Mouse (Mus musculus) lung, embryonic 14.5 days (tissue): ENCODE data around the gene Afp. TPM values are rescaled to one million over a fixed set of nuclear protein-coding genes. Genes with fewer than 3 reads are reported as not detected.
A peak's percentile ranks its signal among the peaks of the same experiment; 100 is the strongest.

Source experiments
- ATAC-seq: fragments of 200-750 bp; cut with Nextera tagmentation; 2 replicates; pipeline ENCODE4 v1.8.0; 2017; ENCODE audit warnings: mild to moderate bottlenecking, moderate TSS enrichment, moderate library complexity; ENCODE audit not compliant: insufficient read depth
- DNase-seq: peaks from one replicate; pipeline ENCODE4 v3.0.0-alpha.2; 2015
- H3K27ac ChIP-seq: fragments of 300-500 bp; sonication (generic); 2 replicates; pipeline ENCODE4 v1.5.1; 2014; ENCODE audit warnings: low read depth, mild to moderate bottlenecking, moderate library complexity
- H3K27me3 ChIP-seq: fragments of 300-500 bp; sonication (generic); 2 replicates; pipeline ENCODE4 v1.6.1; 2014; ENCODE audit warnings: low read length, control low read depth; ENCODE audit not compliant: insufficient read depth
- H3K36me3 ChIP-seq: fragments of 300-500 bp; sonication (generic); 2 replicates; pipeline ENCODE4 v1.6.1; 2014; ENCODE audit warnings: control low read depth; ENCODE audit not compliant: insufficient read depth
- H3K4me1 ChIP-seq: fragments of 300-500 bp; sonication (generic); 2 replicates; pipeline ENCODE4 v1.6.1; 2014; ENCODE audit warnings: antibody characterized with exemption, control low read depth; ENCODE audit not compliant: insufficient read depth
- H3K4me2 ChIP-seq: fragments of 300-500 bp; sonication (generic); 2 replicates; pipeline ENCODE4 v1.6.1; 2014; ENCODE audit warnings: mild to moderate bottlenecking
- H3K4me3 ChIP-seq: fragments of 300-500 bp; sonication (generic); 2 replicates; pipeline ENCODE4 v1.5.1; 2014; ENCODE audit warnings: low read depth, low read length
- H3K9ac ChIP-seq: fragments of 300-500 bp; sonication (generic); 2 replicates; pipeline ENCODE4 v1.6.1; 2014
- H3K9me3 ChIP-seq: fragments of 300-500 bp; sonication (generic); 2 replicates; pipeline ENCODE4 v1.6.1; 2016; ENCODE audit warnings: low read depth, low read length, control low read depth
- CTCF ChIP-seq: IDR thresholded peaks from 2 replicates; pipeline ENCODE4 v1.5.1; 2016; ENCODE audit warnings: antibody characterized with exemption, low read depth
- WGBS: fragments of 180-500 bp; shearing (Covaris S2); extraction: QIAGEN DNeasy Blood & Tissue Kit; methylation state at CpG from one replicate; pipeline ENCODE4 v1.1.7; 2014; 5-methylcytosine and 5-hydroxymethylcytosine counted together
- polyA plus RNA-seq: library from polyadenylated mRNA; unstranded; fragments of >200 nt; fragmentation: Nextera tagmentation; extraction: Ambion mirVana; gene quantifications from 2 replicates; pipeline ENCODE4 v1.2.1, GENCODE M21; 2014

The Afp gene
- polyA plus RNA-seq, 1 experiment from 2014 or later: 4.5 TPM

GRCm38 (mm10) chr5:90467245-90467644, 23.3 kb upstream of the Afp start:
- Histone ChIP-seq H3K27me3 (no peaks in the 10 kb centered on the region), H3K4me1 (no peaks in the 10 kb centered on the region), H3K27ac (no peak overlapping the region), H3K4me2 (no peak overlapping the region), H3K4me3 (no peak overlapping the region), H3K9me3 (no peaks in the 10 kb centered on the region), H3K9ac (no peak overlapping the region), H3K36me3 (no peaks in the 10 kb centered on the region)
- 53% methylated on average over 6 of the region's 6 CpGs for WGBS
- peak; percentile 20 for DNase-seq
- no peak for ATAC-seq
- no peak for TF ChIP-seq CTCF

GRCm38 (mm10) chr5:90470836-90471235, 19.7 kb upstream of the Afp start:
- H3K9ac ChIP-seq: no peak overlapping the region
- ATAC-seq (no peak), DNase-seq (no peak)
- H3K27ac ChIP-seq: no peak overlapping the region
- WGBS: 52% methylated on average over 3 of the region's 3 CpGs
- H3K4me1 ChIP-seq: no peaks in the 10 kb centered on the region
- H3K4me3 ChIP-seq: no peak overlapping the region
- H3K36me3 ChIP-seq: no peaks in the 10 kb centered on the region
- TF ChIP-seq CTCF: no peak
- no peak overlapping the region for H3K4me2 ChIP-seq
- H3K27me3 ChIP-seq: no peaks in the 10 kb centered on the region
- no peaks in the 10 kb centered on the region for H3K9me3 ChIP-seq

GRCm38 (mm10) chr5:90473902-90474301, 16.6 kb upstream of the Afp start:
- no peaks in the 10 kb centered on the region for H3K9me3 ChIP-seq
- H3K36me3 ChIP-seq: no peaks in the 10 kb centered on the region
- no peaks in the 10 kb centered on the region for H3K4me1 ChIP-seq
- H3K4me3 ChIP-seq: no peak overlapping the region
- no peak overlapping the region for H3K27ac ChIP-seq
- 87% methylated on average over 4 of the region's 4 CpGs for WGBS
- no peak for DNase-seq
- no peaks in the 10 kb centered on the region for H3K27me3 ChIP-seq
- ATAC-seq: no peak
- H3K4me2 ChIP-seq: no peak overlapping the region
- H3K9ac ChIP-seq: no peak overlapping the region
- TF ChIP-seq CTCF: no peak

GRCm38 (mm10) chr5:90474369-90474768, 16.2 kb upstream of the Afp start:
- no peaks in the 10 kb centered on the region for H3K36me3 ChIP-seq
- no peak overlapping the region for H3K27ac ChIP-seq
- ATAC-seq: no peak
- DNase-seq: no peak
- H3K4me3 ChIP-seq: no peak overlapping the region
- H3K27me3 ChIP-seq: no peaks in the 10 kb centered on the region
- no peak overlapping the region for H3K9ac ChIP-seq
- H3K4me2 ChIP-seq: no peak overlapping the region
- 82% methylated on average over 5 of the region's 5 CpGs for WGBS
- no peaks in the 10 kb centered on the region for H3K9me3 ChIP-seq
- no peak for TF ChIP-seq CTCF
- no peaks in the 10 kb centered on the region for H3K4me1 ChIP-seq

GRCm38 (mm10) chr5:90476741-90477140, 13.8 kb upstream of the Afp start:
- no peaks in the 10 kb centered on the region for H3K9me3 ChIP-seq
- no peak overlapping the region for H3K4me2 ChIP-seq
- H3K9ac ChIP-seq: no peak overlapping the region
- DNase-seq (no peak), ATAC-seq (no peak)
- no peak for TF ChIP-seq CTCF
- WGBS: 87% methylated on average over 3 of the region's 3 CpGs
- no peaks in the 10 kb centered on the region for H3K36me3 ChIP-seq
- no peaks in the 10 kb centered on the region for H3K27me3 ChIP-seq
- no peak overlapping the region for H3K27ac ChIP-seq
- no peaks in the 10 kb centered on the region for H3K4me1 ChIP-seq
- H3K4me3 ChIP-seq: no peak overlapping the region

- Histone ChIP-seq H3K4me3 (no peak overlapping the region), H3K4me1 (no peaks in the 10 kb centered on the region), H3K36me3 (no peaks in the 10 kb centered on the region), H3K27me3 (no peaks in the 10 kb centered on the region), H3K27ac (no peak overlapping the region), H3K9me3 (no peaks in the 10 kb centered on the region), H3K4me2 (no peak overlapping the region), H3K9ac (no peak overlapping the region)
- ATAC-seq (no peak), DNase-seq (no peak)
- 65% methylated on average over 7 of the region's 7 CpGs for WGBS
- TF ChIP-seq CTCF: no peak
Observed at GRCm38 (mm10) chr5:90477308-90478140, 13.0 kb upstream of the Afp start.

GRCm38 (mm10) chr5:90478886-90479285, 11.7 kb upstream of the Afp start:
- Histone ChIP-seq H3K27ac (no peak overlapping the region), H3K27me3 (no peaks in the 10 kb centered on the region), H3K9ac (no peak overlapping the region), H3K4me3 (no peak overlapping the region), H3K4me2 (no peak overlapping the region), H3K36me3 (no peaks in the 10 kb centered on the region), H3K4me1 (no peaks in the 10 kb centered on the region), H3K9me3 (no peaks in the 10 kb centered on the region)
- no peak for TF ChIP-seq CTCF
- WGBS: 76% methylated on average over 1 of the region's 1 CpGs
- DNase-seq (no peak), ATAC-seq (no peak)
